Mouse (Mus musculus) ovary, postnatal 14 days (tissue): Measurements from ENCODE around the gene Ppcdc.

Experiments
- DNase-seq: peaks from one replicate; pipeline ENCODE4 v3.0.0; 2022; ENCODE audit warnings: low spot score

The Ppcdc gene

GRCm38 (mm10) chr9:57354377-57355183 lies 85.3 kb downstream of the Ppcdc start:
- no peak for DNase-seq

- no peak for DNase-seq
Observed at GRCm38 (mm10) chr9:57351277-57351676, 88.6 kb downstream of the Ppcdc start.

- DNase-seq = no peak
Observed at GRCm38 (mm10) chr9:57345902-57346301, 94.0 kb downstream of the Ppcdc start.

GRCm38 (mm10) chr9:57343752-57344151 lies 96.2 kb downstream of the Ppcdc start:
- DNase-seq = no peak

GRCm38 (mm10) chr9:57342906-57343474 lies 96.9 kb downstream of the Ppcdc start:
- no peak for DNase-seq

GRCm38 (mm10) chr9:57342186-57342585 lies 97.7 kb downstream of the Ppcdc start:
- DNase-seq = no peak

GRCm38 (mm10) chr9:57340361-57340760 lies 99.6 kb downstream of the Ppcdc start:
- DNase-seq = no peak

GRCm38 (mm10) chr9:57339577-57340210 lies 100.2 kb downstream of the Ppcdc start:
- DNase-seq = no peak

- DNase-seq = no peak
Observed at GRCm38 (mm10) chr9:57338706-57339105, 101.2 kb downstream of the Ppcdc start.
